Mouse (Mus musculus): Measurements from ENCODE around the gene Sox14. TPM values are rescaled to one million over a fixed set of nuclear protein-coding genes. Genes with fewer than 3 reads are reported as not detected.

Sox14 gene
- polyA plus RNA-seq (2012; rRNA removed) (not detected in 2 replicates), polyA plus RNA-seq (2014; fragmentation: Nextera tagmentation; extraction: Ambion mirVana) (not detected in 2 replicates)

DNA sequence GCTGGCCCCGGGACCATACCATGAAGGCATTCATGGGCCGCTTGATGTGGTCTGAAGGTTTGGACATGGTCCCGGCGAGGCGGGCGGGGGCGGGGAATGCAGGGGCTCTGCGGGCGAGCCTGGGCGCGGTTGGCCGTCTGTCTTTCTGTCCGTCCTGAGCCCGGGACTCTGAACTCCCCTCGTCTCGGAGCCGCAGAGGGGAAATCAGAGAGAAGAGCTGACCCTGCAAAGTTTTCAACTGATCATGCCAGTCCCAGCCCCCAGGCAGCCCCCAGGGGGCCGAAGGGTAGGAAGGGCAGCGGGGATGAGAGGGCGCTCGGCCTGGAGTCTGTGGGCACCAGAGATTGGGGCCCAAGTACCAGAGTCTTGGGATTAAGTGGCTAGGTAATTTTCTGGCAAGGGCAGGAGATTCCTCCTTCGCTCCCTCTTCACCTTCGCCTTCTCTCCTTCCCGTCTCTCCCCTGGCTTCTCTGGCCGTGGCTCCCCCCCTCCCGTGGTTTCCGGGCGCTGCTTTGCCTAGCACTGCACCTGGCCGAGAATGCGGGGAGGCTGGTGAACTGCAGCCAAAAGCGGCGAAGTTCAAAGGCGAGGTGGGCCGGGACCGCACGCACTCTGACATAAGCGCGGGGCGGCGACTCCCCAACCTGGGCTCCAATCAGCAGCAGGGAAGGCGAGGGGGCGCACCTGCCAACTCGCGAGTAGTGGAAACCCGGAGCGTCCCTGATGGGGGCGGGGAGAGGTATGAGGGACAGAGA lies at the start of gene Sox14:
Gene Sox14, minus strand, starts transcription at position 553 of the 755 bp plus-strand sequence.
- WGBS (ENCODE audit: insufficient replicate concordance) = 2% methylated on average over 47 of the region's 47 CpGs
- no peak within 1 kb of the TSS for H3K27ac ChIP-seq
- H3K4me3 ChIP-seq (ENCODE audit: insufficient read depth in 1 of 2, low read depth in 2 of 2, low read length in 2 of 2) = no peak within 1 kb of the TSS
- TF ChIP-seq CTCF (IDR thresholded peaks at IDR 0.05; ENCODE audit: low read depth) (no peak), EP300 (IDR thresholded peaks at IDR 0.05; ENCODE audit: low read depth) (no peak)
- H3K27me3 ChIP-seq (ENCODE audit: control insufficient read depth, insufficient read depth, low read length) = peaks cover 82% of the 10 kb centered on the region
- H3K4me2 ChIP-seq (ENCODE audit: low read depth) = no peak within 1 kb of the TSS
- no peaks in the 10 kb centered on the region for H3K9me3 ChIP-seq (ENCODE audit: control insufficient read depth, low read length)
- H3K9ac ChIP-seq (replicated peaks) = no peak within 1 kb of the TSS
- no peaks in the 10 kb centered on the region for H3K36me3 ChIP-seq (replicated peaks; ENCODE audit: control insufficient read depth, insufficient read depth, low read depth)
- no peaks in the 10 kb centered on the region for H3K4me1 ChIP-seq (replicated peaks; ENCODE audit: control insufficient read depth in 2 of 2, insufficient read depth in 2 of 2, low read length in 1 of 2)
- no peak for ATAC-seq (ENCODE audit: insufficient read depth)
- no peak for DNase-seq (ENCODE audit: low read depth in 3 of 3, low spot score in 3 of 3)

DNA sequence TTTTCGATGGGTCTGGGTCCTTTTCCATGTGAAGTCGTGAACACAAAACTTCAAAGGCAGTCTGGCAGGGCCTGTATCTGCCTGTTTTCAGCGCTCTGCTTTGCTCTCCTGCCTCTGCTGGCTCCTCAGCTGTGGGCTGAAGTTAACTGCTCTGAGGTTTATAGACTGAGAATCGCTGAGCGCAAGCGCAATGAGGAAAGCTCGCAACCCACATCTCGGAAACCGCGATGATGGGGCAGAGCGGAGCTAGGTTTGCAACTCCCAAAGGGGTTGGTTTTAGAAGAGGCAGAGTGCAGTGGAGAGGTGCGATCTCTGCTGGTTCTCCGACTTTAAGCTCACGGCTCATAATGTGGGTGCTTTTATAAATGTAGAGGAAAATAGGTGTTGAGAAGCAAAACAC lies 3.3 kb upstream of the Sox14 start:
- Histone ChIP-seq H3K27me3 (ENCODE audit: control insufficient read depth, insufficient read depth, low read length) (peaks cover 47% of the 10 kb centered on the region), H3K36me3 (replicated peaks; ENCODE audit: control insufficient read depth, insufficient read depth, low read depth) (no peaks in the 10 kb centered on the region), H3K9ac (replicated peaks) (no peak overlapping the region), H3K4me3 (ENCODE audit: insufficient read depth in 1 of 2, low read depth in 2 of 2, low read length in 2 of 2) (no peak overlapping the region), H3K9me3 (ENCODE audit: control insufficient read depth, low read length) (no peaks in the 10 kb centered on the region), H3K27ac (no peak overlapping the region), H3K4me1 (replicated peaks; ENCODE audit: control insufficient read depth in 2 of 2, insufficient read depth in 2 of 2, low read length in 1 of 2) (no peaks in the 10 kb centered on the region), H3K4me2 (ENCODE audit: low read depth) (no peak overlapping the region)
- DNase-seq (ENCODE audit: low read depth in 3 of 3, low spot score in 3 of 3) (no peak), ATAC-seq (ENCODE audit: insufficient read depth) (no peak)
- 2% methylated on average over 14 of the region's 14 CpGs for WGBS (ENCODE audit: insufficient replicate concordance)
- TF ChIP-seq EP300 (IDR thresholded peaks at IDR 0.05; ENCODE audit: low read depth) (no peak), CTCF (IDR thresholded peaks at IDR 0.05; ENCODE audit: low read depth) (no peak)

DNA sequence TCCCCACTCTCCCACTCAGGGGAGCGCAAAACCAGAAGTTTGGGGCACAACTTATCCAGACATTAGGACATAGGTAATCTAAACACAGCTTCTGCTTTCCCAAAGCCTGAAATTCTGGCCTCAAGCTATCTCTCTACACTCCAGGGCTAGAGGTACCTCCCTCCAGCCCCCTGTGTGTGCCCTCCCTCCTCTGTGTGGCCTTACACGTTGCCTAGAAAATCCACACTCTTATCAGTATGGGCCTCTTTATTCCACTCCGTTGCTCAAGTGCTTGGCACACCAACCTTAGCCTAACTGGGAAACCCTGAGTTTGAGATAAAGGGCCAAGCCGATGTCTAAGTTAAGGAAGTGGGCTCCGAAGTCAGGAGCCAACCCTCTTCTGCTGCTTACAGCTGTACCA lies 2.6 kb upstream of the Sox14 start:
- WGBS (ENCODE audit: insufficient replicate concordance) = 5% methylated on average over 5 of the region's 5 CpGs
- ATAC-seq (ENCODE audit: insufficient read depth) = no peak
- Histone ChIP-seq H3K27me3 (ENCODE audit: control insufficient read depth, insufficient read depth, low read length) (peaks cover 54% of the 10 kb centered on the region), H3K36me3 (replicated peaks; ENCODE audit: control insufficient read depth, insufficient read depth, low read depth) (no peaks in the 10 kb centered on the region), H3K4me1 (replicated peaks; ENCODE audit: control insufficient read depth in 2 of 2, insufficient read depth in 2 of 2, low read length in 1 of 2) (no peaks in the 10 kb centered on the region), H3K4me2 (ENCODE audit: low read depth) (no peak overlapping the region), H3K9ac (replicated peaks) (no peak overlapping the region), H3K4me3 (ENCODE audit: insufficient read depth in 1 of 2, low read depth in 2 of 2, low read length in 2 of 2) (no peak overlapping the region), H3K9me3 (ENCODE audit: control insufficient read depth, low read length) (no peaks in the 10 kb centered on the region), H3K27ac (no peak overlapping the region)
- no peak for DNase-seq (ENCODE audit: low read depth in 3 of 3, low spot score in 3 of 3)
- no peak for TF ChIP-seq CTCF (IDR thresholded peaks at IDR 0.05; ENCODE audit: low read depth)
- no peak for TF ChIP-seq EP300 (IDR thresholded peaks at IDR 0.05; ENCODE audit: low read depth)

DNA sequence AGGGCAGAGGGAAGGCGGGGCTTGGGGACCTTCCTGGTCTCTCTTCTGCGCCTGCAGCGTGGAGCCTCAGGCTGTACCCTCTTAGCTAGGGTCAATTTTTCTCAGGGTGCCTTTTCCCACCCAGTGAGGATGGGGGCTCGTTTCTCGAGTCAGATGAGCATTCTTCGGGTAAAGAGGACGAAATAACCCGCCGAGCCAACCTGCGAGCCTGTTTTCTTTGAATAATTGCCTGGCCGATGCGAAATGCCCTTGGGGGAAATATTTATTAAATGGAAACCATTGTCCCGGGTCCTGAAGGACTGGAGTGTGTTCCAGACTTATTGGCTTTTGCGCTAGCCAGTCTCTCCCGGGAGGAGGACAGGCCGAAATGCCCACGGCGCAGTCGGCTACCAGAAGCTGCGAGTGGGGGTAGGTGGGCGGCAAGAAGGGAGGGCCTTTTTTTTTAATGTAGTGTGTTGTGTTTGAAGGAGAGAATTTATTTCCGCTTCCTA lies 1.1 kb upstream of the Sox14 start:
- 8% methylated on average over 22 of the region's 22 CpGs for WGBS (ENCODE audit: insufficient replicate concordance)
- H3K36me3 ChIP-seq (replicated peaks; ENCODE audit: control insufficient read depth, insufficient read depth, low read depth) = no peaks in the 10 kb centered on the region
- no peak overlapping the region for H3K4me2 ChIP-seq (ENCODE audit: low read depth)
- no peak overlapping the region for H3K4me3 ChIP-seq (ENCODE audit: insufficient read depth in 1 of 2, low read depth in 2 of 2, low read length in 2 of 2)
- no peaks in the 10 kb centered on the region for H3K9me3 ChIP-seq (ENCODE audit: control insufficient read depth, low read length)
- ATAC-seq (ENCODE audit: insufficient read depth) (no peak), DNase-seq (ENCODE audit: low read depth in 3 of 3, low spot score in 3 of 3) (no peak)
- H3K27ac ChIP-seq = no peak overlapping the region
- no peaks in the 10 kb centered on the region for H3K4me1 ChIP-seq (replicated peaks; ENCODE audit: control insufficient read depth in 2 of 2, insufficient read depth in 2 of 2, low read length in 1 of 2)
- no peak overlapping the region for H3K9ac ChIP-seq (replicated peaks)
- peaks cover 69% of the 10 kb centered on the region for H3K27me3 ChIP-seq (ENCODE audit: control insufficient read depth, insufficient read depth, low read length)
- TF ChIP-seq EP300 (IDR thresholded peaks at IDR 0.05; ENCODE audit: low read depth) (no peak), CTCF (IDR thresholded peaks at IDR 0.05; ENCODE audit: low read depth) (no peak)

DNA sequence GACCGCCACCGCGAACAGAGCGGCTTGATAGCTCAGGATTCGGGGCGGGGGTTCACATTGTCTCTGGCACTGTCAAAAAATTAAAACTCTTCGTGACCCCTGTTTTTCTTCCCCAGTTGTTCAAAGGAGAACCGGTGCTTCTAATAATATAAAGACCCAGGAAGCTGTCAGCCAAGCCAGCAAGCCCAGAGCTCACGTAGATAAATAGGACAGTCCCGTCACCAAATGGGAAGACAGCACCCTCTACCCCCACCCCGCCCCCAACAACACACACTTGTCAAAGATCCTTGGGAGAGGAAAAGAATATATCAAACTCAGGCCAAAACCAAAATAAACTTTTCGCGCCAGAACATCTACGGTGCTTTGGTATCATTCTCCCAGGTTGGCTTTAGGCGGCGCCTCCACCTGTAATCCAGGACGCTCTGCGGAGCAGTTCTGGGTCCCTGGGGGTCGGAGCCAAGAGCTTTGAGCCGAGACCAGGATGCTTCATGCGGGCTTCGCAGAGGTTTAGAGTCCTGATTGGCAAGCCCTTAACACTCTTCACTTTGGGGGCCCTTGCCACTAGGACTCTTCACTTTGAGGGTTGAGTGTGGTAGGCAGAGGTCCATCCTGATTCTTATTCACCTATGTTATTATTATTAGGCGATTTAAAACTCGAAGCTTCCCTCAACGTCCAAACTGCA lies 544 bp upstream of the Sox14 start:
- Histone ChIP-seq H3K4me3 (ENCODE audit: insufficient read depth in 1 of 2, low read depth in 2 of 2, low read length in 2 of 2) (no peak overlapping the region), H3K4me2 (ENCODE audit: low read depth) (no peak overlapping the region), H3K36me3 (replicated peaks; ENCODE audit: control insufficient read depth, insufficient read depth, low read depth) (no peaks in the 10 kb centered on the region), H3K27ac (no peak overlapping the region), H3K9ac (replicated peaks) (no peak overlapping the region), H3K27me3 (ENCODE audit: control insufficient read depth, insufficient read depth, low read length) (peaks cover 75% of the 10 kb centered on the region), H3K9me3 (ENCODE audit: control insufficient read depth, low read length) (no peaks in the 10 kb centered on the region), H3K4me1 (replicated peaks; ENCODE audit: control insufficient read depth in 2 of 2, insufficient read depth in 2 of 2, low read length in 1 of 2) (no peaks in the 10 kb centered on the region)
- TF ChIP-seq CTCF (IDR thresholded peaks at IDR 0.05; ENCODE audit: low read depth) = no peak
- TF ChIP-seq EP300 (IDR thresholded peaks at IDR 0.05; ENCODE audit: low read depth) = no peak
- ATAC-seq (ENCODE audit: insufficient read depth) = no peak
- no peak for DNase-seq (ENCODE audit: low read depth in 3 of 3, low spot score in 3 of 3)
- under 1% methylated on average over 25 of the region's 25 CpGs for WGBS (ENCODE audit: insufficient replicate concordance)
